Mouse (Mus musculus): Measurements from ENCODE around the gene Cacna2d2. TPM values are rescaled to one million over a fixed set of nuclear protein-coding genes. Genes with fewer than 3 reads are reported as not detected.
A peak's percentile ranks its signal among the peaks of the same experiment; 100 is the strongest.

Gene Cacna2d2
- polyA plus RNA-seq, 1 experiment = 5.3 TPM

- 92% methylated on average over 10 of the region's 10 CpGs for WGBS
- H3K27ac ChIP-seq (ENCODE audit: insufficient read depth, low read depth, low read length) = no peak overlapping the region
- peaks cover 8% of the 10 kb centered on the region; the same call in 1 of the 2 replicates for H3K36me3 ChIP-seq (ENCODE audit: control insufficient read depth, insufficient read depth, low read length)
- no peak for TF ChIP-seq POLR2A (IDR thresholded peaks at IDR 0.05; ENCODE audit: low read depth, low read length)
- no peak for TF ChIP-seq CTCF (IDR thresholded peaks at IDR 0.05; ENCODE audit: extremely low read depth, insufficient read length, insufficient replicate concordance, low read depth, low read length)
- no peaks in the 10 kb centered on the region for H3K27me3 ChIP-seq (ENCODE audit: control insufficient read depth, insufficient read depth, low read length)
- no peak overlapping the region for H3K4me3 ChIP-seq (ENCODE audit: low read depth, low read length)
- peaks cover 19% of the 10 kb centered on the region for H3K4me1 ChIP-seq (ENCODE audit: control insufficient read depth, insufficient read depth, insufficient read length, low read length)
Observed at GRCm38 (mm10) chr9:107548820-107549219, 149.4 kb downstream of the Cacna2d2 start.

- Histone ChIP-seq H3K27ac (ENCODE audit: insufficient read depth, low read depth, low read length) (no peak overlapping the region), H3K4me3 (ENCODE audit: low read depth, low read length) (no peak overlapping the region), H3K27me3 (ENCODE audit: control insufficient read depth, insufficient read depth, low read length) (no peaks in the 10 kb centered on the region), H3K36me3 (ENCODE audit: control insufficient read depth, insufficient read depth, low read length) (peaks cover 3% of the 10 kb centered on the region; the same call in 1 of the 2 replicates), H3K4me1 (ENCODE audit: control insufficient read depth, insufficient read depth, insufficient read length, low read length) (peaks cover 21% of the 10 kb centered on the region)
- WGBS = 91% methylated on average over 20 of the region's 20 CpGs
- no peak for TF ChIP-seq CTCF (IDR thresholded peaks at IDR 0.05; ENCODE audit: extremely low read depth, insufficient read length, insufficient replicate concordance, low read depth, low read length)
- TF ChIP-seq POLR2A (IDR thresholded peaks at IDR 0.05; ENCODE audit: low read depth, low read length) = no peak
Observed at GRCm38 (mm10) chr9:107549297-107550074, 150.1 kb downstream of the Cacna2d2 start.

- Histone ChIP-seq H3K36me3 (ENCODE audit: control insufficient read depth, insufficient read depth, low read length) (no peaks in the 10 kb centered on the region), H3K27ac (ENCODE audit: insufficient read depth, low read depth, low read length) (peak overlapping the region; percentile 33; the same call in 1 of the 2 replicates), H3K4me1 (ENCODE audit: control insufficient read depth, insufficient read depth, insufficient read length, low read length) (peaks cover 21% of the 10 kb centered on the region), H3K4me3 (ENCODE audit: low read depth, low read length) (no peak overlapping the region), H3K27me3 (ENCODE audit: control insufficient read depth, insufficient read depth, low read length) (no peaks in the 10 kb centered on the region)
- 58% methylated on average over 23 of the region's 23 CpGs for WGBS
- TF ChIP-seq POLR2A (IDR thresholded peaks at IDR 0.05; ENCODE audit: low read depth, low read length) (no peak), CTCF (IDR thresholded peaks at IDR 0.05; ENCODE audit: extremely low read depth, insufficient read length, insufficient replicate concordance, low read depth, low read length) (no peak)
Observed at GRCm38 (mm10) chr9:107550491-107551116, 151.2 kb downstream of the Cacna2d2 start.

- 3% methylated on average over 63 of the region's 63 CpGs for WGBS
- Histone ChIP-seq H3K4me1 (ENCODE audit: control insufficient read depth, insufficient read depth, insufficient read length, low read length) (peaks cover 21% of the 10 kb centered on the region), H3K4me3 (ENCODE audit: low read depth, low read length) (peak within 1 kb of the TSS; percentile 65), H3K36me3 (ENCODE audit: control insufficient read depth, insufficient read depth, low read length) (no peaks in the 10 kb centered on the region), H3K27me3 (ENCODE audit: control insufficient read depth, insufficient read depth, low read length) (no peaks in the 10 kb centered on the region), H3K27ac (ENCODE audit: insufficient read depth, low read depth, low read length) (peak within 1 kb of the TSS; percentile 33)
- TF ChIP-seq POLR2A (IDR thresholded peaks at IDR 0.05; ENCODE audit: low read depth, low read length) (no peak), CTCF (IDR thresholded peaks at IDR 0.05; ENCODE audit: extremely low read depth, insufficient read length, insufficient replicate concordance, low read depth, low read length) (no peak)
Observed at GRCm38 (mm10) chr9:107551117-107551889, 151.9 kb downstream of the Cacna2d2 start, which contains the start of gene Rassf1. TSS of gene Rassf1 (plus strand) at chr9:107551555.

GRCm38 (mm10) chr9:107551890-107552355 is 152.5 kb downstream of the Cacna2d2 start:
- WGBS = 49% methylated on average over 8 of the region's 8 CpGs

GRCm38 (mm10) chr9:107552690-107553393 is 153.4 kb downstream of the Cacna2d2 start:
- Histone ChIP-seq H3K36me3 (ENCODE audit: control insufficient read depth, insufficient read depth, low read length) (peaks cover 9% of the 10 kb centered on the region), H3K4me3 (ENCODE audit: low read depth, low read length) (no peak overlapping the region), H3K4me1 (ENCODE audit: control insufficient read depth, insufficient read depth, insufficient read length, low read length) (peaks cover 14% of the 10 kb centered on the region), H3K27ac (ENCODE audit: insufficient read depth, low read depth, low read length) (no peak overlapping the region), H3K27me3 (ENCODE audit: control insufficient read depth, insufficient read depth, low read length) (no peaks in the 10 kb centered on the region)
- 80% methylated on average over 5 of the region's 5 CpGs for WGBS
- no peak for TF ChIP-seq CTCF (IDR thresholded peaks at IDR 0.05; ENCODE audit: extremely low read depth, insufficient read length, insufficient replicate concordance, low read depth, low read length)
- TF ChIP-seq POLR2A (IDR thresholded peaks at IDR 0.05; ENCODE audit: low read depth, low read length) = no peak

More at GRCm38 (mm10) chr9:107551890-107552355, 152.5 kb downstream of the Cacna2d2 start:
- Histone ChIP-seq H3K4me3 (ENCODE audit: low read depth, low read length) (peak overlapping the region; percentile 65), H3K36me3 (ENCODE audit: control insufficient read depth, insufficient read depth, low read length) (no peaks in the 10 kb centered on the region), H3K4me1 (ENCODE audit: control insufficient read depth, insufficient read depth, insufficient read length, low read length) (peaks cover 21% of the 10 kb centered on the region), H3K27me3 (ENCODE audit: control insufficient read depth, insufficient read depth, low read length) (no peaks in the 10 kb centered on the region), H3K27ac (ENCODE audit: insufficient read depth, low read depth, low read length) (peak overlapping the region; percentile 27; the same call in 1 of the 2 replicates)
- no peak; the same call in 1 of the 2 replicates for TF ChIP-seq POLR2A (IDR thresholded peaks at IDR 0.05; ENCODE audit: low read depth, low read length)
- no peak for TF ChIP-seq CTCF (IDR thresholded peaks at IDR 0.05; ENCODE audit: extremely low read depth, insufficient read length, insufficient replicate concordance, low read depth, low read length)

All from small intestine, adult 2 months (tissue).